Mouse (Mus musculus) erythroblast, embryonic 14.5 days (primary cell): Measurements from ENCODE around the gene Fzd7.

Experiments
- GATA1 ChIP-seq: IDR thresholded peaks from 2 replicates; pipeline ENCODE4 v1.6.1; 2012; ENCODE audit warnings: low read length, inconsistent platforms, mixed read lengths
- TAL1 ChIP-seq: IDR thresholded peaks from 3 replicates; pipeline ENCODE4 v1.6.1; 2012; ENCODE audit warnings: low read length, inconsistent platforms, mixed read lengths

DNA sequence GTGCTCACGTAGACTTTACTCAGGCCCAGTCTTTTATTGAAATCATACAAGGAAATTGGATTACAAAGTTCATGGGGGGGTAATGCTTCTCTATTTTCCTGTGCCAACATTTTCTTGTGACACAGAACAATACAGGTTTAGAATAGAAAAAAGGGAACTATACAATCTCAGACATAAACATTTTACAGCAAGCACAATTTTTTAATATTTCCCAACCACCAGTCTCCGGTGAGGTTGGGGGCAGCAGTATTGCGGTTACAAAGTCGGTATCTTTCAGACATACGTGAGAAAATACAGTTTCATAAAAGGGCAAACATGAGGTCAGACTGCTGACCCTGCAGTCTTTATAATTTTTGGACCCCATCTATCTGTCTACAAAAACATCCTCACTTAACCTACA, 13.7 kb downstream of the Fzd7 start:
- no peak for TF ChIP-seq GATA1
- no peak for TF ChIP-seq TAL1
